Mouse (Mus musculus): ENCODE measurements around the gene Inpp4b.

Inpp4b gene

DNA sequence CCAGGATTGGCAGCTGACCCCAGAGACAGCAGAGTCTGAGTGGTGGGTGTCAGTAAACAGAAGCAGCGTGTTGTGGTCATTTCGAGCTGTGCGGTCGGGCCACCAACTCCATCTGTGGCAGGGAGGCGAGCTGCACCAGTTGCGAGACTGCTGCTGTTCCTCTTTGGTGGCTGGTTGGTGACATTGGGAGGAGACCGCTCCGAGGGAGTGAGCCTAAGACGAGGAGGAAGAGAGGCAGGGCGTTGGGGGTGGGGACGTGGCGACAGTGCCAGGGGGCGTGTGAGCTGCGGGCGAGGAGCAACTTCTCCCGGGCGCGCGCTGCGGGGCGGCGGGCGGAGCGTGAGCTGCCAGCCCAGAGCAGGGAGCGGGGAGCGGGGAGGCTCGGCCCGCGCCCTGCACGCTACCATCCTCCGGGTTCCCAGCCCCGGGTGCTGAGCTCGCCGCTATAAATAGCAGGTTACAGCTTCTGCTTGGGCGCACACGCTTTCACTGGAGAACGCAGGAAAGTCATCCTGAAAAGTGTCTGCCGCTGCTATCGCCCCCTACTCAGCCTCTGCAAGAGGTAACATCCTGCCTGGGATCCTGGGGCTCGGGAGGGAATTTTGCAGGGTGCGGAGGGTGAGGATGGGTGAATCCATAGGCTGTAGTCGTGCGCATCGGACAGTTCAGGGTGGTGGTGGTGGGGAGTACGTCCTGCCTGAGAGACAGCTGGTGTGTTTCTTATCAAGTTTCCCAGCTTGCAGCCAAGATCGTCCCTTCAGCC lies at the start of gene Inpp4b:
Gene Inpp4b, plus strand, starts transcription at position 321 of the 763 bp plus-strand sequence.
- peak; percentile 81 to 85 for DNase-seq

DNA sequence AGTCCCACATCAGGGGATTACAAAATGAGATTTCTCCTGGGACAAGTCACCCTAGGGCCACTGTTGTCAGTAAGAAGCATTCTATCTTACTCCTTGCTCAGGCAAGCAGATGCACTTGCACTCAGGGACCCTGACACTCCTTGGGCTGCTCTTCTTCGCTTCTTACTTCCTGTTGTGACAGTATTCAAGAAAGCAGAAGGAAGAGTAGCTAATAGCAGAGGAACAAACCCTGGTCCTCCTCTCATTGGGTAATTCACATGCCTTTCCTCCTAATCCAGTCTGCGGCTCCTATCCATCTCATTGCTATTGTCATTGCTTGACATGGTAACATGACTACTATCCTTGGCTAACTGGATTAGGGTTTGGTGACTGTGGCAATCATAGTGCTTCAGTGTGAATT lies 7.1 kb upstream of the Inpp4b start:
- no peak for DNase-seq

DNA sequence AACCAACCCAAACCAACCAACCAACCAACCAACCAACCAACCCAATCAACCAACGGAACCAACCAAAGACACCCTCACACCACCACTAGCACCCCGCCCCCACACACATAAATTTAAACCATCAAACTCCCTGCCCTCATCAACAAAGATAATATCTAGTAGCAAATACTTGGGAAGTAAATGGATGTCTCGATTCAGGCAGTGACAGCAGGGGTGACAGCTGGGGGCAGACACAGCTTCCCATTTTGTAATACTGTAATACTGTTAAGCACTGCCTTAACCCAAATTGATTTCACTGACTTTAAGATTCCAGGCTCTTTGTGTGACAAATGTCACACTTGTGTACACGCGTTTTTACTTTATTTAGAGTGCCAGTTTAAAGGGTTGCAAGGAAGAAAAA lies 1.2 kb upstream of the Inpp4b start:
- DNase-seq: no peak

DNA sequence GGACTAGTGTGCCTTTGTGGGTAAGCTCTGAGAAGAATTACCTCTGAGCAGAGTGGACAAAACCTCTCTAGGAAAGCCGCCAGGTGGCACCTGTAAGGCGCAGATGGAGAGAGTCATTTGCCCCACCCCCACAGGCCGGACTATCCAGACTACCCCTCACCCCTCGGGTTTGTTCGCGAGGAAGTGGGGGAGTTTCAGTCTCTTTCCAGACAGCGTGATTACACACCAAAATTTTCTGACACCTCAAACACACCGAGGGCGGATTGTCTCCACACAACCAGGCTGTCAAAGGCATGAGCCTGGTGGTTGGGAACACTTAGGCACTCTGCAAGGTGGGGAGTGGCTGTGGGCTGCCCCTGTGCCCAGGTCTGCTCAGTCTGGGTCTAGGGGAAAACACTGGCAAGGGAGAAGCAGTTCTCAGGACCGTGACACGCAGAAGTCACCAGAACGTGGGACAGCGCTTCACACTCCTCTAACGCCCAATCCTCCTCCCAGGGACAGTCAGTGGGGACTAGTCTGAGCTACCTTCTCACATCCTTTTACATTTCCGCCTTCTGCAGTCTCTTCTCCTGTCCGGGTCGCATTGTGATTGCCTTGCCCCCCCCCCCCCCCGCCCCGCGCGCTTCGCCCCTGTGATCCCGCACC lies 643 bp upstream of the Inpp4b start:
- DNase-seq: peak; percentile 93 to 95

DNA sequence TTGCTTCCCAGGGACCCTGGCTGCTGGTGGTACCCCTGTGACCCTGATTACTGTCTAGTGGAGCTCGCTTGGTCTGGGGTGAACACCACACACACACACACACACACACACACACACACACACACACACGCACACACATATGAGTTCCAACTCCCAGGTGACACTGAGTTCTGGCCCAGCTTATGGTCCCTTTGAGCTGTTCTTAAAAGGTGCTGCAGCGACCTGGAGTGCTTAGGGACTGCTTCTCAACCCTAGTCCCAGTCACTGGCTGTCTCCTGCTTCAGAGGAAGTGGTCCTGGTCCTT lies 595 bp downstream of the Inpp4b start:
- peak in 1 of 2 experiments; percentile 24 for DNase-seq

DNA sequence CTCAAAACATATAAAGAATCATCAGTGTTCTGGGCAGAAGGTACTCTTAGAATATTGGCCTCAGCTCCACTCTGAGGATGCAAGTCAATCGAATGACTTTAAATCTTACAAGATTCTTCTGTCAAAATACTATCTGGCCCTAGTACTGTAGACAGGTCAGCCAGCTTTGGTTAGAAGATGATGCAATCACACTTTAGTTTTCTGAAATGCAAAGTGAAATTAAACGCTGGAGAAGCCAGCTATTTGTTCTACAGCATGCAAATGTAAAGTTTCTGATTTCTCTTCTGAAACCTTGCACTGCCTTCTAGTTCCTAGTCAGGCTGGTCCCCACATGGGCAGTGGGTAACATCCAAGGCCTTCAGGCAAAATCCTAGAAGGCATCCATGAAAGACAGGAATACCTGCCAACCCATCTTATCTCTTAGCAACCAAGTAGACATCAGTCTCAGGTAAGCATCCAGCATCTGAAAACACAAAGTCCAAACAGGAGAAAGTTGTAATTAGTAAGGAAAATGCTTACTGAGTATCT lies 2.9 kb downstream of the Inpp4b start:
- no peak for DNase-seq

DNA sequence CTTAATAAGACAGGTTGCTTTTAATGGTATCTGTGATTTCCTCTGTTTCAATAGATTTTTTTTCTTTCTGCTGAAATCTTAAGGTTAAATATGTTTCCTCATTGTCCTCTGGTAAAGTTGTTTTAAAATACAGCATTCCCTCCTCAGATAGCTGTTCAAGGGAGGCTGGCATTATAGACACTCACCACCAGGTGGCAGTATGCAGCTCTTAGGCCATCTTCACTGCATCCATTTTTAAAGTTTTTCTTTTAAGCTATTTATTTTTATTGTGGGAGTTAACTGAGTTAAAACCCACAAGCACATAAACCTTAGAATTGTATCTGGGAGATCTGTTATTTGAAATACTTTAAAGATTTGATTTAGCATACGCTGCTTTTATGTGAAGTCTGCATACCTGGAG lies 7.1 kb downstream of the Inpp4b start:
- peak; percentile 52 for DNase-seq

DNA sequence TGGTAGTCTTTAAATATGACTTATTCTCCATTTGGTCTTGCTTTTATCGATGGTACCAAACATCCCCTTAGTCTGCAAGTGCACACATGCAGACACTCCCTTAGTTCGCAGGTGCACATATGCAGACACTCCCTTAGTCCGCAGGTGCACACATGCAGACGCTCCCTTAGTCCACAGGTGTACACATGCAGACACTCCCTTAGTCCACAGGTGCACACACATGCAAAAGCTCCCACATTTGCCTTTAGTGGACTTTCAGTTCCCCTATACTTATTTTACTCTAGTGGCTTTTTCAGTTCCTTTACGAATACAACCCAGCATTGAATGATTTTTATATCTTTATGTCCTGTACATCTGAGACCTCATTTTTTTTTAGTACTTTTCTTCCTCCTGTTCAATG lies 11.1 kb downstream of the Inpp4b start:
- DNase-seq: no peak

DNA sequence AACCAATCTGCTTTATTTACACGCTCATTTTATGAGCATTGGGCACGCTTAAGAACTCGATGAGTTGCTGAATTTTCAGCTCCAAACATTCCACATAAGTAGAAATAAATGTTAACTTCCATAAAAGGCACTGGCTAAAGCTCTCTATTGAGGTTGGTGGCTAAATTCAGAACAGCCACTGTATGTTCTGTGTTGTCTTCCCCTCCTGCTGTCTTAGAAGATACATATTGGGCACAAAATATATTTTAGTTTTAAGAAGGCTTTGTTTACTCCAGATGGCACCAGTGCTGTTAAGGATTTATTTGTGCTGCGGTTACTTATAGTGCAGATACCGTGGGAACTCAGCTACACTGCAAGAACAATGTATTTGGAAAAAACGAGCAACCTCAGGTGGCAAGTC lies 15.8 kb downstream of the Inpp4b start:
- no peak for DNase-seq

DNA sequence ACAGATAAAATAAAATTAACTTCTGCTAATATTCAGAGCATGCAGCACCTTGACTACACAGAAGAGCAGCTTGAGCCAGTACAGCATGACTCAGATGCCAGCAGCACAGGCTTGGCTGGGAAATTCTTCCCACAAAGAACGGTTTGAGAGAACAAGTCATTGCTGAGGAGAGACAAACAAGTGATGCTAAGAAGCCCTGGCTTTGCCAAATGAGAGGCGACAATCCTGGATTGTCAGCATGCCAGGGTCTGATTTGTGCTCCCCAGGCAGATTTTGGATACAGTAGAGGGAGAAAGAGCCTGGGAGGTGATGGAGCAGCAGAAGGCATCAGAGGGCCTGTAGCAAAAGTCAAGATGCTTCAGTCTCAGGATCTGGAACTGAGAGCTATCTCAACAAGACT lies 18.2 kb downstream of the Inpp4b start:
- peak; percentile 68 to 75 for DNase-seq

DNA sequence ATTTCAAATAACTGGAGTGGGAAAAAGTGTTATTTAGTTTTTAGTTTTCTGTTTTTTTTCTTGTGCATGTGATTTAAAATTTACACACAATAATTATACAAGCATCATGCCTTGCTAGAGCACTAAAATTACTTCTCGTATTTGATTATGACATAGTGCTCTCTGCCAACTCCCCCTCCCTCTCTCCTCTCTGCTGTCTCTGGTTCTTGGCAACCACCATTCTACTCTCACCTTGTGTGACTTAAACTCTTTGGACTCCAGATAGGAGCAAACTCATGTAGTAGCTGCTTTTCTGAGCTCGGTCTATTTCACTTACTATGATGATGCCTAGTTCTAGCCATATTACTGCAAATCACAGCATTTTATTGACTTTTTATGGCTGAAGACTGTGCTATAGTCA lies 18.8 kb downstream of the Inpp4b start:
- DNase-seq: peak in 1 of 2 experiments; percentile 36

DNA sequence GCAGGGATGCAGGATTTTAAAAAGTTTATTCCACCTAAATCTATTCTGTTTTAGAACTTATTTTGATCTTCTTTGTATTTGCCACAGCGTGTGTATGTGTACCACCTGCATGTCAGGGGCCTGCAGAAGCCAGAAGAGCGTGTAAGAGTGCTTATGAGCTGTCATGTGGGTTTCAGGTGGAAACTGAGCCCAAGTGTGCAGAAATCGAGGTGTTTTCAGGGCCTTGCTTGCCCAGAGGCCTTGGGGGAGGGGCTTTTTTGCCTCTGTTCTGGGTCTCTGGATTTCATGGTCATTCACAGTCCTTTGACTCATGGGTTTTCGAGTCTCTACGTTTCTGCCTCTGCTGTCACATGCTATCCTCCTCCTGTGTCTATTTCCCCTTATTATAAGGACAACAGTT lies 28.3 kb downstream of the Inpp4b start:
- DNase-seq: no peak

DNA sequence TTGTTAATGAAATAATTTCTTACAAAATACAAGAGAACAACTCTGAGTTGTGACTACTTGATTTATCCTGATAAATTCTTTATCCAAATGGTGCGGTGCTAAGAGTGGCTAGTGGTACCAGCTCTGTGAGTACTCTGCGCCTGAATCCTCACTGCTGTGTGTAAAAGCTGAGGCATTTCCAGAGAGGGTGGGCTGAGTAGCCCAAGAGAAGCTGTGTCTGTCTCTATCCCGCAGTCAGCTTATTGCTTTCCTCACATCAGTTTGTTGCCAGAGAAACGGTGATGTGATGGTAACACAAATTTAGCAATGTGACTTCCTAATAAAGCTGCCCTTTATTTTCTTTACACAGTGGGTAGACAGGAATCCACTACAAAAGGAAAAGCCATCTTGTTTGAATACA lies 29.5 kb downstream of the Inpp4b start:
- no peak for DNase-seq

DNA sequence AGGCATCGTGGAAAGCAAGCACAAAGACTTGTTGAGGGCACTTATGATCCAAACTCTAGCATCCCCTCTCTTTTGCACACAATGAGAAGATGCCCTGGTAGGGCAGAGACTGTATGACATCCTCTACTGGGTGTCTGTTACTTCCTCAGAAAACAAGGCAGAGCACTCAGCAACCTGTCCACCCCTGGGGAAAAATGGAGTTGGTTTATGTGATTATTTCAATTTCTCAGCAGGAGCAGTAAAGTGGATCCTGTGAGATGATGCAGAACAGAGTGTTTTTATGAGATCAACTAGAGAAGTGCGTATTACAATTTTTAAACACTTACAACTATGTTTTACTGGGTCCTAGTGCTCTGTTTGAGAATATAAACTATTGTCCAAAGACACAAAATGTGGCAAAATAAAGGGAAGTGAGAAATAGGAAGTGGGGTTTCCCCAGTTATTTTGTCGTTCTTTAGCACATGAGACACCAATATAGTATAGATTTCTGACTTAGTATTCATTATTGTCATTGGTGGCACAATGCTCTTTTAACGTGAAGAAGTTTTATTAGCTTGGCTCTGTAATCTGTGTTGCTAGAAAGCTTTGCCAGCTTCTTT lies 32.6 kb downstream of the Inpp4b start:
- no peak for DNase-seq

DNA sequence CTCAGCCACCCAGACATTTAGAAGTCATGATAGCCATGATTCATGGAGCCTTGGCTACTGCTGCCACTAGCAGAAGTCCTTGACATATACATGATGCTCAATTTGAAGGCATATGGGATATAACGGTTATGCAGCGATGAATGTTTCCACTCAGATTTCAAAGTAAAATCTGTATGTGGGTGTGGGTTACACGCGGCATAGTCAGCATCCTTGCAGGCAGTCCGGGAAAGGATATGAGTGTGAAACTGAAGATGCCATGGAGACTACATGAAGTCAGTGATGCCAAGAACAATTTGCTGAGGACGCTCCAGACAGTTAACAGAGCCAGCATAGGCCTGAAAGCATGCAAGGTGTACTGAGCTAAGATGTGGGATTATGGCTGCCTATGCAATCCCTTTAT lies 46.6 kb downstream of the Inpp4b start:
- no peak for DNase-seq

DNA sequence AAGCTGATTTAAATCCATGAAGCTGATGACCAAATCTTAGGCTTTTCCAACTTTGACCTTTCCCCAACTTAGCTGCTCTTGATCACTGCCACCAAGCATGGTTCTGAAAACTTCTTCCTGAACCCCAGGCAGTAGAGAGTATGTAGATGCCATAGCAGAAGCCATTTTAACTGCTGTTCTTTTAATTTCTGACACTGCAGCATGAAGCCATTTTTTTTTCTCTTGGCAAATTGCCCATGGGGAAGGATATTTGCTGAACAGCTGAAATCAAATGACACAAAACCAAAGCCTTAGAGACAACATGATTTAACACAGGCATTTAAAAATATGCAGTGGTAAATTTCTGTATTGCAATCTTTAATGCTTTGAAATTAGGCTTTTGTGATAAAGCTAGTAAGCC lies 56.7 kb downstream of the Inpp4b start:
- DNase-seq: no peak

DNA sequence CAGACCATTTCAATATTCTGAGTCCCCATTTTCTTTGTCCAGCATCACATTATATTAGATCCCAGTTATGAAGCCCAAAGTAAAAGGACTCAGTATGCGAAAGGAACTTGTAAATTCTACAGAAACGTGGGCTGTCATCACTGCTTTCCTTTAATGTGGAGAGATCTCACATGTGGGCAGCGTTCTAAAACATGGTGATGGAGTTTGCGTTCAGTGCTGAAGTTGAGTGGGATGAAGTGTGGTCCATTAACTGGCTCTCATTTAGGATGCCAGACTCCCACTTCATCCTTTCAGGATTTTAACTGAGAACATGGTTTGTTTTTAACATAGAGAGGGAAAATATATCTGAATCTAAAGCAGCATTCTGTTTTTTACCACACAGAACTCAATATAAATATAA lies 57.1 kb downstream of the Inpp4b start:
- DNase-seq: no peak

DNA sequence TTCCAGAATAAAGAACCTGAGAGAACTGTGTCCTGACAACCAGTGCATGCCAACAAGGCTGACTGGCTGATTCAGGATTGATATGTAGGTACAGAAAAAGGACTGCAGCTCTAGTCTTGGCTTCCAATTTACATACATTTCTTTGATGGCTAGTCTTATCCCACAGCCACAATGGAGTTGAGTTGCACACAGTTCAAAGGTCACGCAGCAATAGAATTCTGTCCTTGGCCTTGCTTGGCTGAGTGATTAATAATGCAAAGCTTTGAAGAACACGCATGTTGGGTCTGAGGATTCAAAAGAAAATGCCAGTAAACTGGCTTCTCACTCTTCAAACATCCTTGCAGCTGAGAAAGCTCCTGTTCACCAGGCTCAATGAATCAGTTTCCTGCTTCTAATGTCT lies 70.4 kb downstream of the Inpp4b start:
- no peak for DNase-seq

DNA sequence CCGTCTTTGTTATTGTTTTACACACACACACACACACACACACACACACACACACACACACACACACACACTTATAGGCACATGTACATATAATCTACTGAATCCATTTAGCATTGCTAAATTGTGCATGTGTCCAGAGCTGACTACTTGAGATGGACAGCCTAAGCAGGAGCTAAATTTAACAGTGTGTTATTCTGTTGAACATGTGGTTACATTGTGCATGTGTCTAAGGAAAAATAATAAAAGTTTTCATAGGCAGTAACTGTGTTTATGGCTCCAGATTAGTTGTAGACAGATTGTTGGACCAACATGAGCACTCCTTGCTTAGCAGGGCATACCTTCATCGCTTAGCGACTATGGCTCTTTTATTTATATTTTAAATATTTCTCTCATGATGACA lies 101.6 kb downstream of the Inpp4b start:
- DNase-seq: no peak

DNA sequence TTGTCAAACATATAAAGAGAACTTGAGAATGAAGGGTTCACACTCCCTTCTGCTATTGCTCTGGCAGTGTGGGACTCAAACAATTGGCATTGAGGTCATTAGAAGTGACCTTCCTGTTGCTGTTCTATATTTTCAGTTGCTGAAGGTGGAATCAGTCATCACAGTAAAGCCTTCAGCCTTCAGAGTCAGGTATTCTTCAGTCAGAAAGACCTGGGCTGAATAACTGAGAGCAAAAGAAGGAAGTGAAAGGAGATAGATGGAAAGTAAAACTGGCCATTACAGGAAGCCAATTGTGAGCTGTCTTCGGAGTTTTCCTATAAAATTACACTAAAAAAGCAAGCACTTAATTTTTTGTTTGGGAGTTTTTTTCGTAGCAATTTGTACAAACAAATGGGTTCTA lies 107.4 kb downstream of the Inpp4b start:
- DNase-seq: no peak

DNA sequence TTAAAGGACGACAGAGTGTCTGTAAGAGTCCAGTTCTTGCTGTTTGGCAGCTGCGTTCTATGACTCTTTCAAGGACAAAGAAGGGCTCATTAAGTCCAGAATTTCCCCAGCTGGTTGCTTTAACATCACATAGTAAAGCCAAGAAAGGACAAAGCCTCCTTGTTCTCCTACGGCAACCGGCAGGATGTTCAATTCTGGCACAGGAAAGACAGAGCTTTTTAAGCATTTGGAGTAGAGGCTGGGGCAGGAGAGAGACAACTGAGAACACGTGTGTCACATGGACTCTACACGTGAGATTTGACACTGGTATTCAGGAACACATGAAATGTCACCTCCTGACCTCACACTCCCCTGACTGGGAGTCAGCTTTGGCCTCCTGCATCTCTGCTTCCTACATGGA lies 109.7 kb downstream of the Inpp4b start:
- DNase-seq: peak in 1 of 2 experiments; percentile 7

DNA sequence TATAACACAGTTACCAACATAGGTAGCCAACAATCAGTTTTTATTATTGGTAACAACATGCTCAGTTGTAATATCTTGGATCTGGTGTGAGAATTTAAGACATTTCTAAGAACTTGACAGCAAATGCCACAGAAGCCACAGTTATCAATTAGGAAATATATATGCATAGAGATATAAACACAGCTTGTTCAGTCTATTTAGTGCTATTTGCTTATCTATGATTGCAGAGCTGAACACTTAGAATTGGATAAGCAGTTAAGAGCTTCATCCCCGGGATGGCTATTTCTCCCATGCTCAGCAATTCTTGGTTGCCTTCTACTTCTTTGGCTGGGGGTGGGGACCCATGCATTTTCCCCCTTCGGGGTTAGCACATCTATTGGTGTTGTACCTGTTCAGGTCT lies 112.5 kb downstream of the Inpp4b start:
- no peak for DNase-seq

DNA sequence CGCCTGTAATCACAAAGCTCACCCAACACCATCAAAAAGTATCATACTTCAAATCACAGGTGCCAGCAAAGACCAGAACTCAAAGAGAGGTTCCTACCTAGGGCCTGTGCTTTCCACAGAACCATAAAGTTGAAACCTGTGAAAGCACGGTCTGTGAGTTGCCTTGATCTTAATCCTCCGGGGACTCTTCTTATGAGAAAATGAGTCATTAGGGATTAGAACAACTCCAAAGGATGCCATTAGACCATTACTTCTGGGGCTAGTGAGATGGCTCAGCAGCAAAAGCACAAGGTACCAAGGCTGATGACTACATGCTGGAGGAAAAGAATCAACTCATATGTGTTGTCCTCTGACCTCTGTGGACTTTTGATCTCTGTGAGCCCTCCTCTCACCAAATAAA lies 121.4 kb downstream of the Inpp4b start:
- DNase-seq: no peak

DNA sequence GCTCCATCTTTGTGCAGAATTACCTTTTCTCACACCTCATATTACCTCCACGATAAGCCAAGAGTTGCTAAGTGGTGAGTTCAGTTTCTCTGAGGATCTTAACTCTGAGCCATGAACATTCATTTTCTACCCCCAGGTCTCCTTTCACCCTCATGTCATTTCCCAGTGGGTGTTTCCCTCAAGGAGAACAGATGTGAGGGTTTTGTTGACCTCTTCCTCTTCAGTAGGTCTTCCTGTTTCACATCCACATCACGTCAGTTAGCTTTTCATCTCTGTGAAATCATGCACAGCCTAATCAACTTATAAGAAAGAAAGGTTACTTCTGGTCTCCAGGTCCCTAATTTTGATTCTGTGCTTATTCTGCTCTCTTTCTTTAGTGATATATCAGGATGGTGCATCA lies 124.4 kb downstream of the Inpp4b start:
- DNase-seq: no peak
